Mouse (Mus musculus) frontal cortex, adult 2 months (tissue): ENCODE results near the gene Cyp8b1. TPM values are rescaled to one million over a fixed set of nuclear protein-coding genes. Genes with fewer than 3 reads are reported as not detected.
A peak's percentile ranks its signal among the peaks of the same experiment; 100 is the strongest.

Experiments
- DNase-seq, 2 experiments: peaks; one replicate each; pipeline ENCODE4 v3.0.0; 2022; ENCODE audit warnings: low spot score in 1 of 2; ENCODE audit errors: extremely low spot score in 1 of 2
- polyA plus RNA-seq: library from polyadenylated mRNA; depleted of rRNA; stranded (reverse); fragments of >200 nt; gene quantifications from 2 replicates; pipeline ENCODE4 v1.2.3, GENCODE M21; 2012

Gene Cyp8b1
- polyA plus RNA-seq, 1 experiment: not detected

GRCm38 (mm10) chr9:121894447-121894846, 21.7 kb downstream of the Cyp8b1 start:
- no peak for DNase-seq

- DNase-seq: no peak
Measured at GRCm38 (mm10) chr9:121892057-121892687, 23.9 kb downstream of the Cyp8b1 start.

GRCm38 (mm10) chr9:121891301-121891700, 24.8 kb downstream of the Cyp8b1 start:
- DNase-seq: no peak

DNA sequence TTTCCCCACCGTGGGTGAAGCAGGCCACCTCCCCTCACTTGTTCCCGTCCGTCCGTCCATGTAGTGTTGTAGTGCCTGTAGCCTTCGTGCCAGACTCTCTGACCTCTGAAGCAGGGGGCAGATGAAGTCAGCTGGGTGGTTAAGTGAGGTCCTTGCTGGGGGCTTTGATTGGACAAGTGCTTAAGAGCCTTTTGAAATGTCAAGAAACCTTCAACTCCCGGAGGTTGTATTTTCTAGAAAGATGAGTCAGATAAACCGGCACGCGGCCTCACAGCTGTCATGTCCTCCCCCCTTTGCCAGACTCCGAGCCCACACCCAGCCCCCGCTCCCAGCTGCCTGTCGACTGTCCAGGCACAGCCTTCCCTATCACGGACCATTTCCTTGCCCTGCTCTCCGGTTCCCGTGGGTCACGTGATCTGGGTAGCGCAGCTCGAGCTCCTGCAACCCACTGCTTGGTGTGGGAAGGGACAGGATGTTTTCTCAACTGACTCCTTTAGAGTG, 25.6 kb downstream of the Cyp8b1 start:
- DNase-seq: peak; percentile 33 to 71

GRCm38 (mm10) chr9:121889927-121890440, 26.1 kb downstream of the Cyp8b1 start:
- DNase-seq: no peak

DNA sequence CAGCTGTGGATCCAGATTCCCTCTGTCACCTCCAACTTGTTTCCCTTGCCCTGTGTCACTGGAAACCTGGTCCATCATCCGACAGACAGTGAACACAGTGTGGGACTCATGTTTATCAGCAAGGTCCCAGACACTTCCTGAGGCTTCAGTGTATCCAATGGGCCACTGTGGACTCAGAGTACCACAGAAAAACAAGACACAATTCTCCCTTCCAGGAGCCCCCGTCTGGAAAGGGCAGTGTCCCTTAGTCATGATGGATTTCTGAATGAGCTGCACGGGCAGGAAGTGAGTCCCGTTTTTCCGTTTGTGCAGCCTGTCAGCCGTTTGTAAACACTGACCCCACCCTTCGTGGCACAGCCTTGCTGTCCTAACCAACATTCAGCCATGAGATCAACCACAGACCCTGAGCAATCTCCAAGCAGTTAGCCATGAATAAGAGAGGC, 34.1 kb downstream of the Cyp8b1 start:
- DNase-seq: no peak

- peak in 1 of 2 experiments; percentile 45 for DNase-seq
Measured at GRCm38 (mm10) chr9:121881301-121881700, 34.8 kb downstream of the Cyp8b1 start.

DNA sequence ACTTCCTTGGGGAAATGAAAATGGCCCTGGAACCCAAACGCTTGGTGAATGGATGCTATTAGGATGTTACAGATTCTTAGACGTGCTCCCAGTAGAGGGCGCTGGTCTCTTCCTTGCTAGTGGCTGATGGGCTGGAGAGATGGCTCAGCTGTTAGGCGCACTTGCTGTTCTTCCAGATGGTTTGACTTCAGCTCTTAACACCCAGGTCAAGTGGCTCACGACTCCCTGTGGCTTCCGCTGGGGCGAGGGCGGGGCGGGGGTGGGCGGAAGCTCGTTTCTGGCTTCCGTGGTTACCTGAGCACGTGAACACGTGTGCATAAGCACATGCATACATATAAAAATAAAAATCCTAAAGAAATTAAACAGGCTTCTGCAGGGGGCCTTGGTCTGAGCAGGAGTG, 35.3 kb downstream of the Cyp8b1 start:
- DNase-seq: peak; percentile 53 to 83

DNA sequence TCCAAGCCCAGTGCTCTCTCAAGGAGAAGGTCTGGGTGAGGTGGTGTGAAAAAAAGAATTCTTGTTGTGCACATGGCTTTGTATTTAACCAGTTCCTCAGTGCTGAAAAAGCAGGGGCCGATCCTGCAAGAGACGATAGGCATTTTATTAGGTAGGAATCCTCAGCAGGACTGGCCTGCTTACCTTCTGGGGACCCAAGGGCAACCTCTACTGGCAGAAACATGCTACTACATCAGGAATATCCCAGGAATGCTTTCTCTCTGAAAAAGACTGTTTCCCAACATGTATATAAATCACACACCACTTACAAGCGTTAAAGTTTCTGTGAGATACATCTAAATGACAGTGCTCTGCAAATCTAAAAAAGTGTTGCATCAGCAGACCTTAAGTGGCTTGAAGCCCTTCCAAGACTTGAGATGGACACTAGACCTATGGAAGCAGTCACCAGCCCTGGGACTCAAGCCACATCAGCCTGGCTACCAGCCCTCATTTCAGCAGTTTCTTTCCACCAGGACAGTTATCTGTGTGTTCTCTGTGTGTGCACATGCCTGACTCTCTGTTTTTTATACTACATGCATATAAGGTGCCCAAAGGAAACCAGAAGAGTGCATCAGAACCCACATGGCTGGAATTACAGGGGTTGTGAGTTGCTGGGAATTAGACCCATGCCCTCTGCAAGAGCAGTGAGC, 38.9 kb downstream of the Cyp8b1 start:
- peak in 1 of 2 experiments; percentile 90 for DNase-seq

- DNase-seq: no peak
Measured at GRCm38 (mm10) chr9:121873578-121873977, 42.5 kb downstream of the Cyp8b1 start.

DNA sequence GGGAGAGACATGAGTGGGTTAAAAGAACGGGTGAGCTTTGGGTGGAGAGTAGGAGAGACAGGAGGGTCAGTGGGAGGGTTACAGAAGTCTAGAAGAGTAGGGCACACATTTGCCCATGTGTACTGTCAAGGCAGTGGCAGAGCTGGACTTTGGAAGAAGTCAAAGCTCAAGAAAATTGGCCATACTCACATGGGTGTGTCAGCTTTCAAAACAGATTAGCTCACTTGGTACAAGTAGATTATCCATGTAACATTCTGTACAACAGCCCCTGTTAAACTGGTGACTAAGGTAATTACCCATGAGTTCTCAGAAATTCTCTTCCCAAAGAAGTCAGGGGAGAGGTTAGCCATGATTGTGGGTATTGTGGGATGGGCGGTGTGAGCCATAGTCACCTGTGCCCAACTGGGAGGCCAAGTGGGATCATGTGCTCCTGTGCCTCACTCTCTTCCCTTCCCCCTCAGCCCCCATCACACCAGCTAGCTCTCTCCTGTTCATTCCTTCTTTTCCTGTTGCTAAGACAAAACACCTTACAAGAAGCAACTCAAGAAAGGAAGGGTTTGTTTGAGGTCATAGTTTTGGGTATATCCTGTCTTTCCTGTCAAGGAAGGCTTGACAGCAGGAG, 43.9 kb downstream of the Cyp8b1 start:
- DNase-seq: no peak

- no peak for DNase-seq
Measured at GRCm38 (mm10) chr9:121869973-121870515, 46.1 kb downstream of the Cyp8b1 start.

- DNase-seq: no peak
Measured at GRCm38 (mm10) chr9:121869432-121869831, 46.7 kb downstream of the Cyp8b1 start.

DNA sequence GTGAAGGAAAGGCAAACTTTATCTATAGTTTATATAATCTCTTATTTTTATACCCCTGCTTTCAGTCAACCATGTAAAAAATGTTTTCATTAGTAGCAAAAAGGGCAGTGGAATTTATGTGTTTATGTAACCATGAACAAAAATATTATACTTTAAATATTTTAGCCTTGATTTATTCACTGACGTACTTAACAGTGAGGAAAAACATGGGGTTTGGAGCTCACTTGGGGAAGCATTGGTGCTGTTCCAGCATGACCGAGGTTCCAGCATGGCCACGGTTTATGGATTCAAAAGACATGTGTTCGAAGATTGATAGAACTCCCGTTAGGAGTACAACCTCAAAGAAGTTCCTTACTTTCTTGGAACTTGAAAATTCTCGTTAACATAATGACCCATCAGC, 47.9 kb downstream of the Cyp8b1 start:
- no peak for DNase-seq

DNA sequence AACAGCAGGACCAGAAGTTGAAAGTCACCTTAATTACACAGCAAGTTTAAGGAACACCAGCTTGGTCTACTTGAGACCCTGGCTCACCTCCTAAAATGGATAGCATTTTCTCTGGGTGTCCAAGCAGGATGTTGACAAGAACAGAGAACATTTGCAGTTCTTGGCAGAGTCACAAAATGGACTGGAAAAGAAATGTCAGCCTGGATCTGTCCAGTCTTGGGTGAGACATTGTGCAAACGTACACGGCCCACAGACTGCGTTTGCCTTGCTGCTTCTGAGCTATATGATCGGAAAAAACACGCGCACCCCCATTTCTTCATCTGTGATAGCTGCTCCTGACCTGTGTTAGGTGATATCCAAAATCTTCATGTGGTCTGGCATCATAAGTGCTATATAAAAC, 48.5 kb downstream of the Cyp8b1 start:
- no peak for DNase-seq

GRCm38 (mm10) chr9:121865425-121866008, 50.6 kb downstream of the Cyp8b1 start:
- DNase-seq: no peak

GRCm38 (mm10) chr9:121864837-121865236, 51.3 kb downstream of the Cyp8b1 start:
- DNase-seq: no peak
